Mouse (Mus musculus) liver, embryonic 15.5 days (tissue): ENCODE measurements around the gene Smg9. TPM values are rescaled to one million over a fixed set of nuclear protein-coding genes. Genes with fewer than 3 reads are reported as not detected.

ENCODE experiments used
- ATAC-seq: fragments of 200-750 bp; cut with Nextera tagmentation; 2 replicates; pipeline ENCODE4 v1.8.0; 2017; ENCODE audit warnings: moderate number of reproducible peaks, mild to moderate bottlenecking, moderate library complexity; ENCODE audit not compliant: insufficient read depth
- H3K27ac ChIP-seq: fragments of 300-500 bp; sonication (generic); replicated peaks from 2 replicates; pipeline ENCODE4 v1.5.1; 2015; ENCODE audit warnings: mild to moderate bottlenecking, inconsistent platforms
- H3K27me3 ChIP-seq: fragments of 300-500 bp; sonication (generic); 2 replicates; pipeline ENCODE4 v1.6.1; 2015; ENCODE audit warnings: mild to moderate bottlenecking, inconsistent platforms
- H3K36me3 ChIP-seq: fragments of 300-500 bp; sonication (generic); replicated peaks from 2 replicates; pipeline ENCODE4 v1.6.1; 2015; ENCODE audit warnings: moderate library complexity, mild to moderate bottlenecking, inconsistent platforms
- H3K4me1 ChIP-seq: fragments of 300-500 bp; sonication (generic); replicated peaks from 2 replicates; pipeline ENCODE4 v1.6.1; 2015; ENCODE audit warnings: inconsistent platforms
- H3K4me2 ChIP-seq: fragments of 300-500 bp; sonication (generic); 2 replicates; pipeline ENCODE4 v1.6.1; 2015; ENCODE audit warnings: moderate library complexity, mild to moderate bottlenecking, inconsistent platforms
- H3K4me3 ChIP-seq: fragments of 300-500 bp; sonication (generic); replicated peaks from 2 replicates; pipeline ENCODE4 v1.5.1; 2015; ENCODE audit warnings: mild to moderate bottlenecking, inconsistent platforms
- H3K9ac ChIP-seq: fragments of 300-500 bp; sonication (generic); 2 replicates; pipeline ENCODE4 v1.6.1; 2015; ENCODE audit warnings: moderate library complexity, mild to moderate bottlenecking, inconsistent platforms
- H3K9me3 ChIP-seq: fragments of 300-500 bp; sonication (generic); replicated peaks from 2 replicates; pipeline ENCODE4 v1.6.1; 2016; ENCODE audit warnings: inconsistent platforms
- WGBS: fragments of 180-500 bp; shearing (Covaris S2); methylation state at CpG from one replicate; pipeline ENCODE4 v1.1.7; 2015; ENCODE audit warnings: mixed read lengths; ENCODE audit not compliant: insufficient replicate concordance; 5-methylcytosine and 5-hydroxymethylcytosine counted together
- polyA plus RNA-seq: library from polyadenylated mRNA; unstranded; fragments of >200 nt; fragmentation: Nextera tagmentation; extraction: Ambion mirVana; gene quantifications from 2 replicates; pipeline ENCODE4 v1.2.1, GENCODE M21; 2015

Smg9 gene
- polyA plus RNA-seq, 1 experiment from 2014 or later, result 14.8 TPM

GRCm38 (mm10) chr7:24448782-24449517 lies 49.5 kb downstream of the Smg9 start:
- ATAC-seq, result no peak
- Histone ChIP-seq H3K4me2 (no peak overlapping the region), H3K9me3 (no peaks in the 10 kb centered on the region), H3K27me3 (peaks cover 6% of the 10 kb centered on the region; the same call in 1 of the 2 replicates), H3K9ac (no peak overlapping the region), H3K27ac (no peak overlapping the region), H3K4me1 (peaks cover 10% of the 10 kb centered on the region), H3K4me3 (no peak overlapping the region), H3K36me3 (no peaks in the 10 kb centered on the region)
- 49% methylated on average over 14 of the region's 14 CpGs for WGBS

- H3K27ac ChIP-seq, result 0 out of 2 replicates have a peak overlapping the region, but pooled peaks have one; percentile 19
- no peak overlapping the region for H3K4me3 ChIP-seq
- 23% methylated on average over 9 of the region's 9 CpGs for WGBS
- no peaks in the 10 kb centered on the region for H3K36me3 ChIP-seq
- H3K27me3 ChIP-seq, result peaks cover 6% of the 10 kb centered on the region; the same call in 1 of the 2 replicates
- ATAC-seq, result peak; percentile 34; the same call in 1 of the 2 replicates
- H3K4me1 ChIP-seq, result peaks cover 10% of the 10 kb centered on the region
- no peak overlapping the region for H3K4me2 ChIP-seq
- H3K9me3 ChIP-seq, result no peaks in the 10 kb centered on the region
- H3K9ac ChIP-seq, result no peak overlapping the region
Observed at GRCm38 (mm10) chr7:24450585-24451017, 51.2 kb downstream of the Smg9 start.

GRCm38 (mm10) chr7:24451855-24452311 lies 52.5 kb downstream of the Smg9 start, which contains the start of gene Irgc1:
Gene Irgc1, minus strand, starts transcription at chr7:24452297.
- Histone ChIP-seq H3K4me1 (peaks cover 10% of the 10 kb centered on the region), H3K4me3 (no peak within 1 kb of the TSS), H3K4me2 (no peak within 1 kb of the TSS), H3K36me3 (no peaks in the 10 kb centered on the region), H3K9ac (no peak within 1 kb of the TSS), H3K27me3 (peaks cover 6% of the 10 kb centered on the region; the same call in 1 of the 2 replicates), H3K27ac (no peak within 1 kb of the TSS), H3K9me3 (no peaks in the 10 kb centered on the region)
- WGBS, result 55% methylated on average over 9 of the region's 9 CpGs
- ATAC-seq, result no peak

DNA sequence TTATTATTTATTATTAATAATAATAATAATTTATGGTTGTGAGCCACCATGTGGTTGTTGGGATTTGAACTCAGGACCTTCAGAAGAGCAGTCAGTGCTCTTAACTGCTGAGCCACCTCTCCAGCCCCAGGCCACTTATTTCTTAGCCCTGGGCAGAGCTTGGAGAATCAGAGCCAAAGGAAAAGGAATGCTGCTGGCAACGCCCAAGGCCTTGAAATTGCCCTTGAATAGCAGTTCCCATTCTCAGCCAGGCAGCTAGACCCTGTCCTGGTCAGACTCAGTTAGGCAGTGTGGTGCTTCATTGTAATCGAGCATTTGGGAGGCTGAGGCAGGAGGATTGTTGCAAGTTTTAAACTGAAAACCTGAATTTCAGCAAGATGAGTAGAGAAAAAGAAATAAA lies 54.8 kb downstream of the Smg9 start:
- no peak for ATAC-seq
- H3K27ac ChIP-seq, result no peak overlapping the region
- no peaks in the 10 kb centered on the region for H3K9me3 ChIP-seq
- H3K27me3 ChIP-seq, result peaks cover 6% of the 10 kb centered on the region; the same call in 1 of the 2 replicates
- no peak overlapping the region for H3K4me2 ChIP-seq
- H3K9ac ChIP-seq, result no peak overlapping the region
- no peak overlapping the region for H3K4me3 ChIP-seq
- WGBS, result 37% methylated on average over 2 of the region's 2 CpGs
- H3K36me3 ChIP-seq, result no peaks in the 10 kb centered on the region
- peaks cover 15% of the 10 kb centered on the region for H3K4me1 ChIP-seq

DNA sequence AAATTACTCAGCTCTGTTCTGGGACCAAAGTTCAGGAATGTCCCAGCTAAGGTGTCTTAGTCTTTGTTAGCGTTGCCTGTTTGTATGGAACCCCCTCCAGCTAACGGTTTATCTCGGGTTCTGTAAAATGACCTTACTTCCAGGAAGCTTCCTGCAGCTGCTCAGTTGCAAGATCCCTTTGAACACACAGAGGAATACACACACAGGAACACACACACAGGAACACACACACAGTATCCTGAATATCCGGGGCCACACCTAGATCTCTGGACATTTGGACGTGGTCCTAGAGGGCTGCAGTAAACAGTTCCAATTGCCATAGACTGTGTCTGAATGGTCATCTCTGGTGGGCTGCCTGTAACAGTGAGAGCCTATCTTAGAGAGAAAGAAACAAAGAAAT lies 56.3 kb downstream of the Smg9 start:
- Histone ChIP-seq H3K4me2 (no peak overlapping the region), H3K27me3 (peaks cover 6% of the 10 kb centered on the region; the same call in 1 of the 2 replicates), H3K9me3 (no peaks in the 10 kb centered on the region), H3K4me3 (no peak overlapping the region), H3K27ac (no peak overlapping the region), H3K9ac (no peak overlapping the region), H3K4me1 (peaks cover 13% of the 10 kb centered on the region), H3K36me3 (no peaks in the 10 kb centered on the region)
- WGBS, result 57% methylated on average over 5 of the region's 5 CpGs
- ATAC-seq, result no peak

DNA sequence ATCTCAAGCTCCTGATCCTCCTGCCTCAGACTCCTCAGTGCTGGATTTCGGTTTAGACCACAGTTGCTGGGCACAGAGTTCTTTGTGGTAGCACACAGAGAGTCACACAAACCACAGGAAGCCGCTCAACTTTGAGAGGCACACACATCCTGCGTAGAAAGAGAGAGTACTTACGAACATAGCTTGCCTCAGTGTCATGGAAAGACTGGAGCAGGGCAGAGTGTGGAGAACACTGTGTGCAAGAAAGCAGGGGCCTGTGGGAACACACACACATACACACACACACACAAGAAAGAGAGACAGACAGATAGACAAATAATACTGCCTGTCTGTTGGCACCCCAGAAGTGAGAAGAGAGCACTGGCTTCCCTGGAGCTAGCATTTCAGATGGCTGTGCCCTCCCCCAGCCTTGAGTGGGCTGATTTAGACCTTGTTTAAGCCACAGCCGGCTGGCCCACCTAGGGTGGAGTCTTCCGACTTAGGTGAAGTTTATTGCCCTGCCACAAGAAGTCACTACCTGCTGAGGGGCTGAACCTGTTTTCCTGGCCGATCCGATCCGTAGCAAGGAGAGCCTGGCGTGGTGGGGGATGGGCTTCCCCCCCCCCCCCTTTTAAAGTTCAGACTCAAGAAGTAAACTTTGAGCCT lies 58.4 kb downstream of the Smg9 start:
- no peak overlapping the region for H3K4me3 ChIP-seq
- H3K27ac ChIP-seq, result peak overlapping the region; percentile 21

DNA sequence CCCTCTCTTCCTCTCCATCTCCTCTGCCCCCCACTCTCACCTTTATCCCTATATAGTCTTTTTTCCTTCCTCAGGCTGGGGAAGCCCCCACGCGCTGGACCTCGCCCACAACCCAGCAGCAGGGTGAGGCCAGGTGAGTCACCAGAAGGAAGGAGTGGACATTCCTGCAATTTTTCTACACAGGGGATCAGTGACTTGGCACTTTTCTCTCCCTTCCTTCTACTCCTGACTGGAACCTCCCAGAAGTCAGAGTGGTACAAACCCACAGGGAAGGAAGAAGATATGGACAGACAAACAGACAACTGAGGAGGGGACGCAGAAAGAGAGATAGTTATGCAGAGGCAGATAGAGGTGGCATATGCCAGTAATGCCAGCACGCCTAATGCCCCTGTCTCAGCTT lies 60.0 kb downstream of the Smg9 start:
- H3K4me1 ChIP-seq, result peaks cover 18% of the 10 kb centered on the region; the same call in 1 of the 2 replicates
- H3K4me2 ChIP-seq, result no peak overlapping the region
- WGBS, result 57% methylated on average over 5 of the region's 5 CpGs
- H3K27me3 ChIP-seq, result peaks cover 22% of the 10 kb centered on the region
- ATAC-seq, result no peak
- H3K36me3 ChIP-seq, result no peaks in the 10 kb centered on the region
- H3K9me3 ChIP-seq, result no peaks in the 10 kb centered on the region
- peak overlapping the region; percentile 9; the same call in 1 of the 2 replicates for H3K27ac ChIP-seq
- no peak overlapping the region for H3K4me3 ChIP-seq
- no peak overlapping the region for H3K9ac ChIP-seq

More for the DNA sequence above, 58.4 kb downstream of the Smg9 start:
- 22% methylated on average over 10 of the region's 10 CpGs for WGBS
- Histone ChIP-seq H3K27me3 (peaks cover 19% of the 10 kb centered on the region), H3K36me3 (no peaks in the 10 kb centered on the region), H3K4me2 (no peak overlapping the region), H3K9ac (no peak overlapping the region), H3K9me3 (no peaks in the 10 kb centered on the region), H3K4me1 (peaks cover 18% of the 10 kb centered on the region; the same call in 1 of the 2 replicates)
- ATAC-seq, result no peak

DNA sequence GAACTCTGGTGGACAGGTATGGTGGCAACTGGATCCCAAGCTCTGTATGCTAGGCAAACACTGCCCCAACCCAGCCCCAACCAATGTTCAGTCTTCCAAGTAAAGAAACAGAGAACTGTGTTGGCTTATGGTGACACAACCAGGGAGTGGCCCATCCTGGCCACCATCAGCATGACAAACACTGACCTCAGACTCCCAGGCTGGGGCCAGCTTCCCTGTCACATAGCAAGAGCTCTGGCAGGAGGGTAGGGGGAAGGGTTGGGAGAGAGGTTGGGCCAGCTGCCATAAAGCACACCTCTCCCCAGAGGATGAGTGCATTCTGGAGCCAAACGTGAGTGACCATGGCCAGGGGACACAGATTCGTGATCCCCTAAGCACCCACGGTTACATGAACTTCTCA lies 60.4 kb downstream of the Smg9 start:
- Histone ChIP-seq H3K9ac (no peak overlapping the region), H3K27me3 (peaks cover 22% of the 10 kb centered on the region), H3K4me2 (no peak overlapping the region), H3K4me1 (peaks cover 18% of the 10 kb centered on the region; the same call in 1 of the 2 replicates), H3K36me3 (no peaks in the 10 kb centered on the region), H3K9me3 (no peaks in the 10 kb centered on the region), H3K27ac (peak overlapping the region; percentile 9; the same call in 1 of the 2 replicates), H3K4me3 (no peak overlapping the region)
- WGBS, result 49% methylated on average over 3 of the region's 3 CpGs
- peak; percentile 48 for ATAC-seq

- H3K4me2 ChIP-seq, result 0 out of 2 replicates have a peak overlapping the region, but pooled peaks have one; percentile 18
Observed at GRCm38 (mm10) chr7:24461376-24462051, 62.1 kb downstream of the Smg9 start.

GRCm38 (mm10) chr7:24462388-24463319 lies 63.2 kb downstream of the Smg9 start, which contains the start of gene Plaur:
Gene Plaur, plus strand, starts transcription at chr7:24462484.
- no peaks in the 10 kb centered on the region for H3K9me3 ChIP-seq
- ATAC-seq, result peak; percentile 35; the same call in 1 of the 2 replicates
- peak within 1 kb of the TSS; percentile 70 for H3K27ac ChIP-seq
- peaks cover 20% of the 10 kb centered on the region for H3K4me1 ChIP-seq
- no peak within 1 kb of the TSS for H3K9ac ChIP-seq
- WGBS, result 1% methylated on average over 27 of the region's 27 CpGs
- H3K4me3 ChIP-seq, result peak within 1 kb of the TSS; percentile 48
- H3K27me3 ChIP-seq, result peaks cover 22% of the 10 kb centered on the region
- H3K36me3 ChIP-seq, result no peaks in the 10 kb centered on the region
- peak within 1 kb of the TSS; percentile 51 for H3K4me2 ChIP-seq

More at GRCm38 (mm10) chr7:24461376-24462051, 62.1 kb downstream of the Smg9 start:
- peaks cover 18% of the 10 kb centered on the region; the same call in 1 of the 2 replicates for H3K4me1 ChIP-seq
- H3K36me3 ChIP-seq, result no peaks in the 10 kb centered on the region
- no peaks in the 10 kb centered on the region for H3K9me3 ChIP-seq
- no peak overlapping the region for H3K4me3 ChIP-seq
- 24% methylated on average over 14 of the region's 14 CpGs for WGBS
- peaks cover 22% of the 10 kb centered on the region for H3K27me3 ChIP-seq
- H3K9ac ChIP-seq, result no peak overlapping the region
- H3K27ac ChIP-seq, result 0 out of 2 replicates have a peak overlapping the region, but pooled peaks have one; percentile 6
- ATAC-seq, result no peak
